Mouse (Mus musculus): ENCODE measurements around the gene Gm37240.
A peak's percentile ranks its signal among the peaks of the same experiment; 100 is the strongest.

The Gm37240 gene

DNA sequence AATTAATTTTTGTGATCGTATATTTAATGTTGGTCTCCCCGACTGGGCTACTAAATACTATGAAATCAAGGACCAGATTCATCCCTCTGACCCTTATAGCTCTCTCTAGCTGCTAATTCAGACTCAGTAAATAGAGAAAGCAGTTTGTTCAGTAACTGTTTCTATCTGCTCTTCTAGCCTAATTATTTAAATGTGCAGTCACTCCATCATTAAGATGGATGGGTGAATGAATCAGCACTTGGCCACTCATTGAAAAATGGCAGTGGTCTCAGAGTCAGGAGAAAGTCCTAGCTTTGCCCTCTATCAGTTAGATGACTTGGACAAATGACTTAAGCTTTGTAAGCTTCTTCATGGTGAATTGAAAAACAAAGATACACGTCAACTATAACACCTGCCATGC, 387.2 kb downstream of the Gm37240 start:
- DNase-seq (ENCODE audit: low read depth, low spot score) = no peak

GRCm38 (mm10) chr3:85496146-85496545, 391.2 kb downstream of the Gm37240 start:
- DNase-seq (ENCODE audit: low read depth, low spot score) = no peak

GRCm38 (mm10) chr3:85493796-85494195, 393.5 kb downstream of the Gm37240 start:
- DNase-seq (ENCODE audit: low read depth, low spot score) = no peak

DNA sequence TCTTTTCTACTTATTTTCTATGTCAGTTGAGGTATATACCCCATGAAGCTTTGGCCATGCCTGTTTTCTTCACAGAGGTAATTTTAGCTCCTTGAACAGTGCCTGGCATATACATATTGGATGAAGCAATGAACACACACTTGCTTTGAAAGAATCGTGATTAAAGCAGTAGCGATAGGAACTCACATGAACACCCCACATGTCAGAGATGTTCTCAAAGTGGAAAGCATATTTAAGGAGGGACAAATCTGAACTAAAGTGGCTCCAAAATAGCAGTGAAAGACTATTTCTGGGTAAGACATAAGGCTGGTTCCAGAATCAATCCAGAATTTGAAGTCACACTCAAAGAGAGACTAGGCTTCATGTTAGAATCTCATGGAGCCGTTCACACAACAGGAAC, 397.1 kb downstream of the Gm37240 start:
- no peak for DNase-seq (ENCODE audit: low read depth, low spot score)

DNA sequence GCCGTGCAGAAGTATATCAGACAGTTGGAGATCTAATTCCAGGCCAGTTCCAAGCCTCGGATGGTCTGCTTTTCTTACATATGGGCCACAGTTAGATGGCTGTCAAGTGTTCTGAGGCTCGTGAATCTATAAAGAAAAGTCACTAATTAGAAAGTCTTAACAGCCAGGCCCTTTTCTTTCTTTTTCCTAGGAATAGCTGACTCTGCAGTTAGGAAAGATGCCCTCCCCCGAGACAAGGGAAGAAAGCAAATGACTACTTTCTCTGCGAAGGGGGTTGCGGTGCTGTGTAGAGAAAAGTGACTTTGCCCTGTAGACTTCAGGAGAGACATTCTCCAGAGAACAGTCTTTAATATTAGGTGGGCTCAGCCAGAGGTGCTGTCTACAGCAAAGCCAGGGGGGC, 399.9 kb downstream of the Gm37240 start:
- DNase-seq (ENCODE audit: low read depth, low spot score) = no peak

GRCm38 (mm10) chr3:85485536-85486190, 401.7 kb downstream of the Gm37240 start:
- no peak for DNase-seq (ENCODE audit: low read depth, low spot score)

DNA sequence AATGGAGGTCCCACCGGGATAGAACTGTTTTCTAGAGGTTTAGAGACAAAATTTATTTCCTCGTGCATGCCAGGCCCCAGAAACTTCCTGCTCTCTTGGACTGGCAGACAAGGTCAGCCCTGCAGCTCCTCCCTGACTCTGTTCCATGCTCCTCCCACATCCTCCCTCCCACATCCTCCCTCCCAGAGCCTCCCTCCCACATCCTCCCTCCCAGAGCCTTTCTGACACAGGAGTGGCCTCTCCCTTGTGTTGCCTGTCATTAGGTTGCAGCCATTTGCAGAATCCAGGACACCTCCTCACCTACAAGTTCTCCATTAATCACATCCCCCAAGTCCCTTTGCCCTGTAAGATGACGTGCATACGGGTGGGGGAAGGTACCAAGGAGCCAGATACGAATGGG, 404.7 kb downstream of the Gm37240 start:
- DNase-seq (ENCODE audit: low read depth, low spot score) = no peak

- no peak for DNase-seq (ENCODE audit: low read depth, low spot score)
Measured at GRCm38 (mm10) chr3:85480638-85481037, 406.7 kb downstream of the Gm37240 start.

GRCm38 (mm10) chr3:85478731-85479130, 408.6 kb downstream of the Gm37240 start:
- no peak for DNase-seq (ENCODE audit: low read depth, low spot score)

- no peak for DNase-seq (ENCODE audit: low read depth, low spot score)
Measured at GRCm38 (mm10) chr3:85469711-85470110, 417.6 kb downstream of the Gm37240 start.

GRCm38 (mm10) chr3:85468995-85469394, 418.3 kb downstream of the Gm37240 start:
- no peak for DNase-seq (ENCODE audit: low read depth, low spot score)

- DNase-seq (ENCODE audit: low read depth, low spot score) = peak; percentile 43
Measured at GRCm38 (mm10) chr3:85465283-85466025, 421.9 kb downstream of the Gm37240 start.

DNA sequence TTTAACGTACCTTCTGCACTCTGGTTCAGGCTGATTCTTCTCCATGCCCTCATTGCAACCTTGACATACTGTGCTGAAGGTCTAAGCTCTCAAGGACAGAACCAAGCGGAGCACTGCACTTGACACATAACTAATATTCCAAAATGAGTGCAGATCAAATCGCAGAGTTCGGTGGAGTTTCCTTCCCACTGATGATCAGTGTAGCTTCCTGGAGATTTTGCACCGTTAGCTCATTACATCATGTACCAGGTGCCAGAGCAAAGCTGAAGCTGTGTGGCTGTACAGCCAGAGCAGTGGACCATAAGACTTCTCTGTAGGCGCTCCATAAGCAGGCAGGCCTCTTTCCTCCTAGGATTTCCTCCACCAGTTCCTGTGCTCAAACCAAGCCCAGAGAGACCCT, 427.3 kb downstream of the Gm37240 start:
- no peak for DNase-seq (ENCODE audit: low read depth, low spot score)

- no peak for DNase-seq (ENCODE audit: low read depth, low spot score)
Measured at GRCm38 (mm10) chr3:85456983-85457382, 430.3 kb downstream of the Gm37240 start.

- no peak for DNase-seq (ENCODE audit: low read depth, low spot score)
Measured at GRCm38 (mm10) chr3:85455453-85455852, 431.9 kb downstream of the Gm37240 start.

GRCm38 (mm10) chr3:85454001-85454400, 433.3 kb downstream of the Gm37240 start:
- no peak for DNase-seq (ENCODE audit: low read depth, low spot score)

GRCm38 (mm10) chr3:85449461-85449860, 437.9 kb downstream of the Gm37240 start:
- DNase-seq (ENCODE audit: low read depth, low spot score) = no peak

DNA sequence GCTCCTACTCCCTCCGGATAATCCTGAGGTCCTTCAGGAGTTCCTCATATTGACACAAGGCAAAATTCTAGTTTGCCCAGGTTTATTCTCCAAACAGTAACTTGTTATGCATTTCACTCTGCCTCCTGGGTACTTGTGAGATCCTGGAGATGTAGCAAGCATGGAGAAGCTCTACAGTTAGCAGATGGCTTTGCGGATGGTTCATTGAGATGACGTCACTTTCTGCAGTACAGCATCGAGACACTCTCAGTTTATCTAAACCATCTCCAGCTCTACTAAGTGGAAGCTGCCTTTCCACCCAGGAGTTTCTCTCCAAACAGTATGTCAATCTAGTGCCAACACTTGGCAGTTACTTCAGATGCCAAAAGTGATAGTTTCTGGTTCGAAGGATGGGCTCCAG, 444.5 kb downstream of the Gm37240 start:
- no peak for DNase-seq (ENCODE audit: low read depth, low spot score)

GRCm38 (mm10) chr3:85442261-85442660, 445.1 kb downstream of the Gm37240 start:
- no peak for DNase-seq (ENCODE audit: low read depth, low spot score)

DNA sequence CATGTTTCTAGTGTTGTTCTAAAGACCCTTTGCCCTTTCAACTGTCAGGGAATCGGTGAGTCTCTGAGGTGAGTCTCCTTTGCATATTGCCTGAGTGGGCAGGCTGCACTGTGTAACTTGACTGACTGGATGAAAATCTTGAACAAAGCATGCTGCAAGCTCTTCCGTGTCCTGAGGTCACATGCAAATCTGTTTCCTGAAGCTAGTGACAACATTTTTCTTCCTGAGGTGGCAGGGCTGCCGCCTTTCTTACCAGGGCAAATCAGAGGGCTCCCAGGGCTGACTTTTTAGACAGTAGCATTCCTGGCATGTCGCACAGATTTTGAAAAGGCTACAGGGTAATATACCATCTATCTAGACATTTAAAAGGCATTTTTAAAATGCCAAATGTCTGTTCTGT, 451.9 kb downstream of the Gm37240 start:
- DNase-seq (ENCODE audit: low read depth, low spot score) = no peak

DNA sequence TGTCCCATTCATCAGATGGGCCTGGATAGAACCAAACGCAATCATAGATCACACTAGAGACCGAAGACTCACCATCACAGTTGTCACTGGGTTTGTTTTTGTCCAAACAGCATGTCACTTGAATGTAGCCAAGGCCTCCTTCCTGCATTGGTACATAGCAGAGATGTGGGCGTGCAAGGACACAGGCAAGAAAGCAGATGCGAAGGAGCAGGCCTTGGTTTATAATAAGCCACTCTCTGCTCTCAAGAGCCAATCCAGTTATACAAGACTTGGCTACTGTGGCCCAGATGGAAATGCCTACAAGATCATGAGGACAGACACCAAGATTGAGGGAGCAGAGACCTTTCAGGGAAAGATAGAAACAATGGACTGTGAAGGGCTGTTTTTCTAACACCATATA, 456.1 kb downstream of the Gm37240 start:
- no peak for DNase-seq (ENCODE audit: low read depth, low spot score)

DNA sequence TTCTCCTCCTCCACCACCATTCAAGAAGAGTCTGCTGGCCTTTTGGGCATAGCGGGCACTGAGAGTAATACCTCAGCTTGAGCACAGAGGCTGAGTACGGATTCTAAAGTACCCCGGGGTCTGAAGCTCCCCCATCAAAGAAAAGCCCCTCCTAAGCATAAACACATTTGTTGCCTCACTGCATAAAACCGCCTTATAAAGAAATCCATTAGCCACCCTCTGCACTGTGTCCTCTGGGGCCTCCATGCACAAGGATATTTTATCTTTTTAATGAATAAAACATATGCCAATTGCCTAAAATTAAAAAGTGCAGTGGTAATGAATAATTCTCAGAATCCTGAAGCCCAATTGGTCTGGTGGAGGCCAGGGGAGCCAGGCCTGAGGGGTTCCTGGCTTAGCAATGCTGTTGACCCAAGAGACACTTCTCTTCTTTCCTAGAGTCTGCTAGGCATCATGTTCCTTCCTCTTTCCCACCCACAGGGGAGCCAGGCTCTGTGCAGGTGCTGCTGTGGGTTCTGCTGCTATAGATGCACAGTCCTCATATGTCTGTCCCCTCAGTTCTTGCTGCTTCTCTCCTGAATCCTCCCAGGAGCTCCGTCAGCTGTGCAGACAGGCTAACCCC, 463.8 kb downstream of the Gm37240 start:
- no peak for DNase-seq (ENCODE audit: low read depth, low spot score)

GRCm38 (mm10) chr3:85421403-85421802, 465.9 kb downstream of the Gm37240 start:
- no peak for DNase-seq (ENCODE audit: low read depth, low spot score)

Measured in retina, postnatal 7 days (tissue).